Mouse (Mus musculus) megakaryocyte, embryonic 14.5 days (primary cell): ENCODE measurements around the gene Dlst.

ENCODE experiments used
- FLI1 ChIP-seq: IDR thresholded peaks from 2 replicates; pipeline ENCODE4 v1.6.1; 2012; ENCODE audit warnings: low read length, inconsistent platforms, mixed read lengths
- GATA1 ChIP-seq: IDR thresholded peaks from 3 replicates; pipeline ENCODE4 v1.6.1; 2012; ENCODE audit warnings: mixed read lengths, low read length, inconsistent platforms, borderline replicate concordance

GRCm38 (mm10) chr12:85141096-85141495 lies 30.5 kb downstream of the Dlst start:
- TF ChIP-seq GATA1: no peak
- TF ChIP-seq FLI1: no peak
